Mouse (Mus musculus) E14TG2a.4 (cell line): ENCODE measurements at regions not wholly inside any gene's neighbourhood (a gene's known extent, or its start where the extent isn't known, plus 50 kb on each side); places are given as distances from the start of the nearest gene placed in this dataset.

Source experiments
- H3K27me3 ChIP-seq: 2 replicates; pipeline ENCODE4 v1.6.1; 2014; ENCODE audit warnings: low read length, control low read depth; ENCODE audit not compliant: insufficient read depth
- H3K36me3 ChIP-seq: 2 replicates; pipeline ENCODE4 v1.6.1; 2014; ENCODE audit warnings: low read length, control low read depth; ENCODE audit not compliant: insufficient read depth
- H3K4me1 ChIP-seq: replicated peaks from 2 replicates; pipeline ENCODE4 v1.6.1; 2014; ENCODE audit warnings: low read depth, low read length, control low read depth
- H3K4me3 ChIP-seq: replicated peaks from 2 replicates; pipeline ENCODE4 v1.5.1; 2014; ENCODE audit warnings: mild to moderate bottlenecking, low read length
- H3K9me3 ChIP-seq: 2 replicates; pipeline ENCODE4 v1.6.1; 2014; ENCODE audit warnings: low read length, control low read depth
- CTCF ChIP-seq: conservative IDR thresholded peaks from 2 replicates; pipeline ENCODE4 v1.5.1; 2014; ENCODE audit warnings: low read length
- NANOG ChIP-seq: IDR thresholded peaks from 2 replicates; pipeline ENCODE4 v1.6.1; 2014; ENCODE audit warnings: borderline replicate concordance, low read length, mixed read lengths
- POU5F1 ChIP-seq: IDR thresholded peaks from 2 replicates; pipeline ENCODE4 v1.6.1; 2014; ENCODE audit warnings: low read length, borderline replicate concordance

GRCm38 (mm10) chr4:30776816-30777442 lies 1187.0 kb upstream of the Map3k7 start:
- H3K27me3 ChIP-seq: no peaks in the 10 kb centered on the region
- H3K36me3 ChIP-seq: no peaks in the 10 kb centered on the region
- peaks cover 22% of the 10 kb centered on the region for H3K4me1 ChIP-seq
- no peaks in the 10 kb centered on the region for H3K9me3 ChIP-seq
- no peak overlapping the region for H3K4me3 ChIP-seq
- no peak for TF ChIP-seq POU5F1
- no peak for TF ChIP-seq CTCF

GRCm38 (mm10) chr4:30781649-30782048 lies 1182.2 kb upstream of the Map3k7 start:
- TF ChIP-seq POU5F1 (no peak), CTCF (no peak), NANOG (no peak)
- no peaks in the 10 kb centered on the region for H3K27me3 ChIP-seq
- H3K36me3 ChIP-seq: no peaks in the 10 kb centered on the region
- H3K9me3 ChIP-seq: no peaks in the 10 kb centered on the region
- no peak overlapping the region for H3K4me3 ChIP-seq
- peaks cover 14% of the 10 kb centered on the region for H3K4me1 ChIP-seq

GRCm38 (mm10) chr4:30789976-30790657 lies 1173.8 kb upstream of the Map3k7 start:
- H3K4me3 ChIP-seq: no peak overlapping the region
- H3K36me3 ChIP-seq: no peaks in the 10 kb centered on the region
- H3K9me3 ChIP-seq: no peaks in the 10 kb centered on the region
- no peaks in the 10 kb centered on the region for H3K4me1 ChIP-seq
- TF ChIP-seq POU5F1 (no peak), CTCF (no peak), NANOG (no peak)
- no peaks in the 10 kb centered on the region for H3K27me3 ChIP-seq

GRCm38 (mm10) chr4:30809798-30810197 lies 1154.1 kb upstream of the Map3k7 start:
- Histone ChIP-seq H3K4me1 (no peaks in the 10 kb centered on the region), H3K27me3 (no peaks in the 10 kb centered on the region), H3K36me3 (no peaks in the 10 kb centered on the region)

GRCm38 (mm10) chr4:30855361-30856056 lies 1108.4 kb upstream of the Map3k7 start:
- no peaks in the 10 kb centered on the region for H3K4me1 ChIP-seq
- no peaks in the 10 kb centered on the region for H3K36me3 ChIP-seq
- H3K27me3 ChIP-seq: no peaks in the 10 kb centered on the region
- no peaks in the 10 kb centered on the region for H3K9me3 ChIP-seq
- no peak for TF ChIP-seq POU5F1
- TF ChIP-seq CTCF: no peak
- TF ChIP-seq NANOG: no peak
- no peak overlapping the region for H3K4me3 ChIP-seq

More at GRCm38 (mm10) chr4:30809798-30810197, 1154.1 kb upstream of the Map3k7 start:
- no peak overlapping the region for H3K4me3 ChIP-seq
- TF ChIP-seq NANOG: no peak
- TF ChIP-seq POU5F1: no peak
- TF ChIP-seq CTCF: no peak
- no peaks in the 10 kb centered on the region for H3K9me3 ChIP-seq

GRCm38 (mm10) chr4:30904966-30905365 lies 1058.9 kb upstream of the Map3k7 start:
- no peaks in the 10 kb centered on the region for H3K9me3 ChIP-seq
- no peaks in the 10 kb centered on the region for H3K36me3 ChIP-seq
- no peaks in the 10 kb centered on the region for H3K4me1 ChIP-seq
- TF ChIP-seq NANOG (no peak), POU5F1 (no peak), CTCF (no peak)
- no peak overlapping the region for H3K4me3 ChIP-seq
- no peaks in the 10 kb centered on the region for H3K27me3 ChIP-seq

GRCm38 (mm10) chr4:30922944-30923343 lies 1041.0 kb upstream of the Map3k7 start:
- TF ChIP-seq CTCF: no peak
- TF ChIP-seq POU5F1: no peak
- no peak for TF ChIP-seq NANOG
- H3K27me3 ChIP-seq: no peaks in the 10 kb centered on the region

GRCm38 (mm10) chr4:30932358-30932757 lies 1031.5 kb upstream of the Map3k7 start:
- no peaks in the 10 kb centered on the region for H3K4me1 ChIP-seq
- TF ChIP-seq CTCF (no peak), POU5F1 (no peak), NANOG (no peak)
- H3K9me3 ChIP-seq: no peaks in the 10 kb centered on the region
- no peaks in the 10 kb centered on the region for H3K27me3 ChIP-seq
- H3K4me3 ChIP-seq: no peak overlapping the region
- H3K36me3 ChIP-seq: no peaks in the 10 kb centered on the region

More at GRCm38 (mm10) chr4:30922944-30923343, 1041.0 kb upstream of the Map3k7 start:
- Histone ChIP-seq H3K9me3 (no peaks in the 10 kb centered on the region), H3K4me3 (no peak overlapping the region), H3K4me1 (no peaks in the 10 kb centered on the region), H3K36me3 (no peaks in the 10 kb centered on the region)
